Mouse (Mus musculus) cerebellum, adult 9-10 months (tissue): ENCODE data around the gene Acvr1.

Experiments used
- DNase-seq: peaks from one replicate; pipeline ENCODE4 v3.0.0; 2022

Gene Acvr1

DNA sequence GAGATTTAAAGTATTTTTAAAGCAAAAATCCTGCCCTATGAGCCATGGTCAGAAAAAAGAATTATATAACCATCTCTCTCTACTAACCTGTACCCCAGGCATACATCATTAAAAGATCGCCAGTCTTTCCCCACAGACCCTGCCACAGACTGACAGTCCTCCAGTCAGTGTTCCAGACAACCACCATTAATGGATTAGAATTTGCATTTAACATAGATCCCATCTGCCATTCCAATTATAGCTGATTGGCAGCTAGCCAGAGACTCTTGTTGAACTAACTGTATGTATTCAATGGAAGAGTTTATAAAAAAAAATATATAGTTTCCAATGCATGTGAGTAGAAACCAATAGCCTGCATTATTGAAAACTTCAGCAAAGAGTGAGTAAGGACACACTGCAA is 187.5 kb downstream of the Acvr1 start:
- no peak for DNase-seq

DNA sequence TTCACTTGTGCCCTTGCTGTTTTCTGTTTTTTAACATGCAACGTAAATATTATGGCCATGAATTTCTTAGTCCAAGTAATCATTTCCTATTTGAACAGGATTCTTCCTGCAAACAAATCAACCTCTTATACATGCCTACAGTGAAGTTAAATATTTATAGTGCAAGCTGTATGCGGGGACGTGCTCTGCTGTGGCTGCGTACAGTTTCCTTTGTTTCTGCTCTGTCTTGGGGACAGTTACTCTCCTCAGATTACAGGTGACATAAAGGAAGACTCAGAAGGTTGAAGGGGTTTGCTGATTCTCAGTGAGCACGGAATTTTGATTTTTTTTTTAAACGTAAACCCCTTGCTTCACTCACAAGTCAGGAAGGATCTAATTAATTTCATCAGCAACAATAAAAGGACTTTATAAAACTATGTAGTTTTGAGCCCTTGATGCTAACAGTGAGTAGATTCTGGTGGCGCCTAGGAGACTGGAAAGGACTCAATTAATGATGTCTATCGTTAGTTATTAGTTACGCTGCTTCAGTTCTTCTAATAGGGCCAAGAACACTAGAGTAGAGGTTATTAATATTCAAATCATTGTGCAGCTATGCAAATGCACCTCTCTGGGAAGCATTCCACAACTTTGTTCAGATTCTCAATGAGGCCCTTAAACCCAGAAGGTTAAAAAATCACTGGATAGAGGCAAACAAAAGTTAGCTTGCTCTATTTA is 189.4 kb downstream of the Acvr1 start:
- DNase-seq: peak; percentile 8

DNA sequence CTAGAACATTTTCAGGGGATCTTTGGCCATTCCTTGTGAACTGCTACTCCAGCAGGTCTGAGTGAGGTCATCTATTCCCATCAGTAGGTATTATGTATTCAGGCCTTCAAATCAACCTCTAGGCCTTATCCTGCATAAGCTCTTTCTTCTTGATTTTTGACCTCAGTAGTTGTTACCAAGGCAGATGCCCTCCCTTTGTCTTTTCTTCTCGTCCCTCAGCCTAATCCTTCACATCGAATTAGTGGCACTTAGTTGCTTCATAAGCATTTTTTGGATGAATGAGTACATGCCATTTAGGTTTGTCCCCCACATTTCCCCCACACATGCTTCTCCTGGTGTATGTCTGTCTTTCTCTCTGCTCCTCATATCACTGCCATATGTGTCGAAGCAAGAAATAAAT is 200.8 kb downstream of the Acvr1 start:
- DNase-seq: no peak

DNA sequence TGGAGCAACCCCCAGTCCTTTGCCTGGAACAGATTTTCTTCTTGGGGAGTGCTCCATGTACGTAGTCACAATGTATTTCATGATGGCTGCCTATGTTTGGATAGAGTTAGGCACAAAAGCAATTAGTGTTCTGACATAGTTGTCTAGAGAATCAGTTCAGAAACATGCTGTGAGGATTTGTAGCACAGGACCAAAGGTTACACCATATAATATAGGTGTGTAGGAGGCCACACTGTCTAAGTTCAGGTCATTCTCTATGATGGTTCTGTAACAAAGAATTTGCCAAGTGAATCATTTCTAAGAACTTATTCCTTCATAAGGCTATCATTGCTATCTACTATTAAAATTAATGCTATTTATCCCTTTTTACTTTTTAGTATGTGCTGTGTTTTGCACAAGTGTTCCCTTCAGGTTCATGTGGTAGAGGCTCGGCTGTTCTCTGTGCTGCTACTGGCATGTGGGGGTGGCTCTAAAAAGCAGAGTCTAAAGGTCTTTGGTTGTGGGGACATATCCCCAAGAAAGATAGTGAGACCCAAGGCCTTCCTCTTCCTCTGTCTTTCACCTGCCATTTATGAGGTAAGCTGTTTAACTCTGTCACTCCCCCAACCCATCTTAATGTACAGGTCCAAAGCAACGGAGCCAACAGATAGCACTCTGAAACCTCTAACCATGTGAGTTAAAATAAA is 205.5 kb downstream of the Acvr1 start:
- DNase-seq: no peak

DNA sequence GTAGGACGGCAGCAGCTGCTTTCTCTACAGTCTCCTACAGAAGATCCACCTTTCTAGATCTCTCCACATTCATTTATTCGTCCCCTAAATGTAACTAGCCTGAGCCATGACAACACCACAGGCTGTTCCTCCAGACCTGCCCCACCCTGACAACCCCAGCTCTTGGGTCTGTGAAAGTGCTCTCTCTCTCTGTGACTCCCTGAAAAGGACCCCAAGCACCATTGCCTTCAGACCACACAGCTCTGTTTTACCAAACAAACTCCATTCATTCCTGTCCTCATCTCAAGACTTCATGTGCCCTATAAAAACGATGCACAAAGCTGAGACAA is 208.9 kb downstream of the Acvr1 start:
- DNase-seq: no peak

DNA sequence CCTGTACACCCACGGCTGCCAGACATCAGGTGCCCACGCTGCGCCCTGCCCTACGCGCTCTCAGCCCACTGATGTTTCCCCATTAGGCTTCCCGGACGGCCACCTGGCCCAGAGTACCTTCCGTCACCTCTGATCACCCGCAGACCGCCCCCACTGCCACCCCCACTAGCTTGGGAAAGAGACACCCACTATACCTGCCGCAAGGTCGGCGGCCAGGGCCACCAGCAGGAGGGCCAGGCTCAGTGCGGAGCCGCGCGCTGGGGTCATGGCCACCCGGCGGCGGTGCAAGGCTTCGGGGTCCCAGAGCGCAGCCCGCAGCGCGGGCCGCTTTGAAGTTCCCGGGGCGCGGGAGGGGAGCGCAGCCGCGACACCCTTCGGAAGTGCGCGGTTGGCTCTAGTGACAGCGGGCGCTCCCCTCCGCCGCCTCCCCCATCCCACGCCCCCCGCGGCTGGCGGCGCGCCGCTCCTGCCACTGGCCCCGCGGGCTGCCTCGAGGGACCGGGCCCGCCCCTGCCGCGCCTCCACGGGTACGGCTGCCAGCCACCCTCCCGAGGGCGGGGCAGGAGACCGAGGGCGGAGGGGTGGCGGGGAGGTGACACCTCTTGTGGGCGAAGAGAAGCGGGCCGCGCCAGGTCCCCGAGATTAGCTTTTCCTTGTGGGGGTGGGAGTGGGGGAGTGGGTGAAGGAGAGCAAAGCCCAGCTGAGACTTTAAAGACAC is 209.4 kb downstream of the Acvr1 start, which contains the start of gene Acvr1c:
TSS of gene Acvr1c (minus strand) at position 482 of the 718 bp plus-strand sequence.
- DNase-seq: peak; percentile 45

DNA sequence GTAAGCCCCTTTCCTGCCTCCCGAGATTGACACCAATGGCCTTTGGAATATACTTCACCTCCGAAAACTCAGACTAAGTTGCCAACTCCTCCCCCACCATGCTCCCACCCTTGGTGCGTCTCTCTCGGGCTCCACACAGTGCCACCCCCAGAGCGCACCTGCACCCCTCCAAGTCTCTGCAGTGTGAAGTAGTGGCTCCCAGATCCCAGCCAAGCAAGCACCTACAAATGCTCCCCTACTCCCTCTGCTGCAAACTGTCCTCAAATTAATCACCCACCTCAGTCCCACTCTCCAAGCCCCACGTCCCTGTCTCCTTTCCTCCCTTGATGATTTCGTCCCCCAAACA is 209.9 kb downstream of the Acvr1 start:
- DNase-seq: peak; percentile 26

DNA sequence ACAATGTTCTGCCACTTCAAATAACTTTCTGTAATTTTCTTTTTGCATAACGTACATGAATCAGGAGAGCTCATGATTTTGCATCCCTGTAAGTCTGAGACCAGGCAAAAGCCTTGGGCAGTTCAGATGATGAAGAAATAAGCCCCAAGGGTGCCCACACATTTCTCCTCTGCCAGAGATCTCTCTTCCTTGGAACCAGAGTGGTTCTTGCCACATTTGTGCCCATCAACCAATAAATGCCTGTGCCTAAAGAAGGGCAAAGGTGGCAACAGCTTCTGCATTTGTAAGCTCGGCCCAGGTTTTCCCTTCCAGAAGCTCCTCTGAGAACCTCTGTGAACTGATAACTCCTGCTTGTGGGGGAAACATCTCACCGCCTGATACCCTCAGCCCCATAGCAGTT is 212.6 kb downstream of the Acvr1 start:
- DNase-seq: no peak

DNA sequence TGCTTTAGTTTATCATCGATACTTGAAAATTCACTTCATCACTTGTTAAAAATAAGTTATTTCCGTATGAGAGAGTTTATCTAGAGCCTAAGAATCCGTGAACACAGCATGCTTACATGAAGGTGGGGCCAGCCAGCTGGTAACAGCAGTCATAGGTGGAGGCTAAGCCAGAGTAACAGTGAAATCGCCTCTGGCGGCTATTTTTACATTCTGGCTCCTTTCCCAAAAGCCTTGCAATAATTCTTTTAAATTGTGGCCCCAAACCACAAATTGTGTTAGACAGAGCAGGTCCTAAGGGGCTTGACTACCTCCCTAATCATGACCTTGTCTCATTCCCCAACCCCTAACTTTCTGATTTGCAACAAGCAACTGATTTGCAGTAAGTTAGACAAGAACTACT is 214.1 kb downstream of the Acvr1 start:
- DNase-seq: no peak

DNA sequence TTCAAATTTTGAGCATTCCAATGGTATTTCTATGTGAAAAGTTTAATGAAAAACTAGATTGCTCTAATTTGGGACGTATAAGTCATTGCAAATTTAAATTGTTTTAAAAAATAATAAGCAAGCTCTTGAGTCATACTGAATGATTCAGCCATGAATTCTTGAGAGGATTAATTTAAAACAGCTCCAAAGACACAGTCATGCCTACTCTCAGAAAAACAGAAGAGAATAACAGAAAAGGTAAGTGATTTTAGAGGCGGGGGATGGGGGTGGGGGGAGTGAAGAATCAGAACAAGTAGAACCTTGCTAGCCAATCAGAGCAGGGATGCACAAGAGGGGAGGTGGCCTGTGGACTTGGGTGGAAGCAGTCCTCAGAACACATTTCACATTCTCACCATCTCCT is 216.3 kb downstream of the Acvr1 start:
- DNase-seq: no peak
